Mouse (Mus musculus) neural tube, embryonic 12.5 days (tissue): ENCODE measurements at regions not wholly inside any gene's neighbourhood (a gene's known extent, or its start where the extent isn't known, plus 50 kb on each side); places are given as distances from the start of the nearest gene placed in this dataset.

Source experiments
- ATAC-seq: fragments of 200-750 bp; cut with Nextera tagmentation; 2 replicates; pipeline ENCODE4 v1.8.0; 2017; ENCODE audit warnings: low read depth, mild to moderate bottlenecking, moderate TSS enrichment, moderate library complexity; ENCODE audit not compliant: low FRiP score
- H3K27ac ChIP-seq: fragments of 300-500 bp; sonication (generic); 2 replicates; pipeline ENCODE4 v1.5.1; 2016
- H3K27me3 ChIP-seq: fragments of 300-500 bp; sonication (generic); replicated peaks from 2 replicates; pipeline ENCODE4 v1.6.1; 2016; ENCODE audit warnings: mild to moderate bottlenecking
- H3K36me3 ChIP-seq: fragments of 300-500 bp; sonication (generic); 2 replicates; pipeline ENCODE4 v1.6.1; 2016; ENCODE audit warnings: mild to moderate bottlenecking
- H3K4me1 ChIP-seq: fragments of 300-500 bp; sonication (generic); 2 replicates; pipeline ENCODE4 v1.6.1; 2016
- H3K4me2 ChIP-seq: fragments of 300-500 bp; sonication (generic); replicated peaks from 2 replicates; pipeline ENCODE4 v1.6.1; 2016; ENCODE audit warnings: mild to moderate bottlenecking
- H3K4me3 ChIP-seq: fragments of 300-500 bp; sonication (generic); 2 replicates; pipeline ENCODE4 v1.5.1; 2016
- H3K9ac ChIP-seq: fragments of 300-500 bp; sonication (generic); 2 replicates; pipeline ENCODE4 v1.6.1; 2016; ENCODE audit warnings: mild to moderate bottlenecking
- H3K9me3 ChIP-seq: fragments of 300-500 bp; sonication (generic); 2 replicates; pipeline ENCODE4 v1.6.1; 2016; ENCODE audit warnings: mild to moderate bottlenecking
- WGBS: fragments of 180-500 bp; shearing (Covaris S2); methylation state at CpG from one replicate; pipeline ENCODE4 v1.1.7; 2016; 5-methylcytosine and 5-hydroxymethylcytosine counted together

- Histone ChIP-seq H3K9me3 (no peaks in the 10 kb centered on the region), H3K4me1 (no peaks in the 10 kb centered on the region), H3K4me3 (no peak overlapping the region), H3K9ac (no peak overlapping the region), H3K4me2 (no peak overlapping the region), H3K27ac (no peak overlapping the region), H3K36me3 (no peaks in the 10 kb centered on the region), H3K27me3 (no peaks in the 10 kb centered on the region)
- ATAC-seq = no peak
- WGBS = 90% methylated on average over 7 of the region's 7 CpGs
Observed at GRCm38 (mm10) chr2:148520291-148520690, 76.9 kb upstream of the Cd93 start.

DNA sequence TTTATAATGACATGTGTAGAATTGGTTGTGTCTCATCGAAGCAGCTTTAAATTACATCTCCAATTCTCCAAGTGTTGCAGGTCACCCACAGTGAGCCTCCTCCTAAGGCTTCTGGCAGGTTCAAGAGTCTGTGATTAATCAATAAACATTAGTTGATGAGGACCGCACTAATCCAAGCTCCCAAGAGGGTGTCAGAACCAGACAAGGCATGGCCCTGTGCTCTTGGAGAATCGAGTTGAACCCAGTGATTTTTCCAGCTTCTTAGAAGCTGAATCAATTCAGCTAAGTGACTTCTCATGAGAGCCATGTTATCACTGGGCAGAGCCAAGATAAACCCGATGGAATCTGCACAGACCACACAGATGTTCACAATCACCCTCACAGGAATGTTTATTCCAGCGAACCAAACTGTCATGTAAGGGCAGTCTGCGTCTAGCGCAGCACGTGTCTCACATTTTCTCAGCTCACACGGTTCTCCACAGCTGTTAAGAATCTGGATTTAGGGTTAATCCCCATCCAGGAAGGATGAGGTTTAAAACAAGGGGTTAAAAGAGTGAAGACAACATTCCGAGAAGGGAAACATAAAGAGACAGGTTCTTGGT lies 76.4 kb upstream of the Cd93 start:
- no peaks in the 10 kb centered on the region for H3K27me3 ChIP-seq
- H3K4me1 ChIP-seq = no peaks in the 10 kb centered on the region
- H3K4me3 ChIP-seq = no peak overlapping the region
- no peak overlapping the region for H3K4me2 ChIP-seq
- no peak overlapping the region for H3K9ac ChIP-seq
- no peak overlapping the region for H3K27ac ChIP-seq
- ATAC-seq = no peak
- no peaks in the 10 kb centered on the region for H3K36me3 ChIP-seq
- no peaks in the 10 kb centered on the region for H3K9me3 ChIP-seq
- 76% methylated on average over 10 of the region's 10 CpGs for WGBS

DNA sequence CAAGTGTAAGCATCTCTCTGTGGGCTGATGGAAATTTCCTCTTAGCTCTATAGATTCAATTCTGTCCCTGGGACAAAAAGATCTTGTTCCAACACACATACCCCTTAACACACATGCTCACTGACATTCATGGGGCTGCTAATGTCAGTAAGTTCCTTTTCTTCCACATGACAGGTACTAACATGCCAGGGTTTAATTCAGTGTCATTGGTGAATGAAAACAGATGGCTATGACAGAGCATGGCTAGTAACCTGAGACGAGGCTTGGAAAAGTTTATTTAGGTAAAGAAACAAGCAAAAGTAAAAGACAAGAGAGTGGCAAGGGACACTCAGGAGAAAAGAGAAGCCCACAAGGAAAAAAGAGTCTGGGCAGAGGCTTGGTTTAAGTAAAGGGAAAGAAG lies 74.5 kb upstream of the Cd93 start:
- no peak overlapping the region for H3K27ac ChIP-seq
- H3K9me3 ChIP-seq = no peaks in the 10 kb centered on the region
- no peak overlapping the region for H3K4me3 ChIP-seq
- no peak for ATAC-seq
- H3K9ac ChIP-seq = no peak overlapping the region
- WGBS = 65% methylated on average over 1 of the region's 1 CpGs
- H3K36me3 ChIP-seq = no peaks in the 10 kb centered on the region
- H3K27me3 ChIP-seq = no peaks in the 10 kb centered on the region
- H3K4me2 ChIP-seq = no peak overlapping the region
- no peaks in the 10 kb centered on the region for H3K4me1 ChIP-seq

DNA sequence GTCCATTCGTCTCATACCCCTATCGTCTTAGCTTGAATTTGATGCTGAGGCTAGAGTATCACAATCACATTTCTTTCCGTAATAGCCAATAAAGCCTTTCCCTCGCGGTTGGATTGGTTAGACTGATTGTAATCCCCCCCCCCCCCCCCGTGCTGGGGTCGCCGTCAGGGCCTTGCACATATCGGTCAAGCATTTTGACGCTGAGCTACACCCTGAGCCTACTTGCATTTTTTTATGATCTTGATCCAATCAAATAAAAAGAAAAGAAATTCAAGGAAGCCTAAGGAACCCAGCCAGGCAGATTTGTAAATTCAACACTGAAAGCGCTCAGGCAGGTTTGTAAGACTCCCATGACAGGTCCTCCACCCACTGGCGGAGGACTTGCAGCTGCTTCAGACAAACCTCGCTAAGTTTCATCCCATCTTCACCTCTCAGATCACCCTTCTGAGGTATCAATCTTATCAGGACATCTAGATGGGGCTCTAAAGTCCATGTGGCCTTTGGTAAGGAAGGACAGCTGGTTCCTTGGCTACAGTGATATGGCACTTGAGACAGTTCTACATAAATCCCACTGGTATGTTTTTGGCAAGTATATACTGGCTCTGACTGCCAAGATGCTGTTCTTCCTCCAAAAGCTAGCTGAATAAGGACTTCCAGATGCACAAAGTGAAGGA lies 66.8 kb upstream of the Cd93 start:
- Histone ChIP-seq H3K9ac (no peak overlapping the region), H3K4me2 (no peak overlapping the region)
- WGBS = 84% methylated on average over 13 of the region's 13 CpGs

DNA sequence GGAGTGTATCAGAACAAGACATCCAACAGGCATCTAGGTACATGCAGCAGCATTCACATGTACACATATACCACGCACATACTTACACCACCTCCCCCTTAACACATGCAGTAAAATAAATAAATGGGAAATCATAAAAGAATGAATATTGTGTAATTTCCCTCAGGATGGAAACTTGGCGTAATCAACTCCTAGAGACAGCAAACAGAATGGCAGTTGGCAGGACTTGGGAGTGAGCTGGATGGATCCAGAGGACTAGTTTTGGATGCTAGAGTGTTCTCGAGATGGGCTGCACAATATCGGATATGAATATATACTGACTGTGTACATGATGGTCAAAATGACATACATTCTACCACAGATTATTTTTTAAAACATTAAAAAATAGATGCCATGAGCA lies 66.0 kb upstream of the Cd93 start:
- Histone ChIP-seq H3K27ac (no peak overlapping the region), H3K27me3 (no peaks in the 10 kb centered on the region), H3K4me1 (no peaks in the 10 kb centered on the region), H3K9ac (no peak overlapping the region), H3K9me3 (no peaks in the 10 kb centered on the region), H3K36me3 (no peaks in the 10 kb centered on the region), H3K4me3 (no peak overlapping the region), H3K4me2 (no peak overlapping the region)
- ATAC-seq = no peak
- WGBS = 94% methylated on average over 4 of the region's 4 CpGs

More for the DNA sequence above, 66.8 kb upstream of the Cd93 start:
- no peaks in the 10 kb centered on the region for H3K9me3 ChIP-seq
- no peak overlapping the region for H3K4me3 ChIP-seq
- no peaks in the 10 kb centered on the region for H3K36me3 ChIP-seq
- no peaks in the 10 kb centered on the region for H3K4me1 ChIP-seq
- ATAC-seq = no peak
- H3K27ac ChIP-seq = no peak overlapping the region
- H3K27me3 ChIP-seq = no peaks in the 10 kb centered on the region

- no peak overlapping the region for H3K27ac ChIP-seq
- H3K27me3 ChIP-seq = no peaks in the 10 kb centered on the region
- H3K4me1 ChIP-seq = no peaks in the 10 kb centered on the region
- no peak overlapping the region for H3K4me3 ChIP-seq
- no peaks in the 10 kb centered on the region for H3K9me3 ChIP-seq
- ATAC-seq = no peak
- no peaks in the 10 kb centered on the region for H3K36me3 ChIP-seq
- H3K9ac ChIP-seq = no peak overlapping the region
- H3K4me2 ChIP-seq = no peak overlapping the region
Observed at GRCm38 (mm10) chr2:148507523-148507922, 64.2 kb upstream of the Cd93 start.

DNA sequence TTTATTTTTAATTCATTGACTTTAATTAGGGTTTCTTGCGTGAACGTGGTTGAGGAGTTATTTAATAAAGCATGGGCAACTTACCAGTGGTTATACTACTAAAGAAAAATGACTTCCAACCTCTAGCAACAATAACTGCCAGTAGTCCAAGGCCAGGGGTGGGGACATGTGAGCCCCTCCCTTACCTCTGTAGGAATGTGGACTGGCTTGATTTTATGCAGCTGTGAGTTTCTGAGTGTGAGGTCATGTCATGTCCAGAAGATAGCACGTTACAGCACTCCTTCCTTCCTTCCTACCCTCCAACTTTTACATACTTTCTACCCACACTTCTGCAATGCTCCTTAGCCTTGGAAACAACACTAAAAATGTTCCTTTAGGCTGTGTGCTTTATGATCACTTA lies 63.6 kb upstream of the Cd93 start:
- H3K27me3 ChIP-seq = no peaks in the 10 kb centered on the region
- H3K36me3 ChIP-seq = no peaks in the 10 kb centered on the region
- H3K9me3 ChIP-seq = no peaks in the 10 kb centered on the region
- H3K4me3 ChIP-seq = no peak overlapping the region
- H3K9ac ChIP-seq = no peak overlapping the region
- H3K4me2 ChIP-seq = no peak overlapping the region
- no peaks in the 10 kb centered on the region for H3K4me1 ChIP-seq
- H3K27ac ChIP-seq = no peak overlapping the region
- ATAC-seq = no peak
- WGBS = 85% methylated on average over 3 of the region's 3 CpGs

GRCm38 (mm10) chr2:148505651-148506050 lies 62.3 kb upstream of the Cd93 start:
- 88% methylated on average over 3 of the region's 3 CpGs for WGBS
- no peaks in the 10 kb centered on the region for H3K9me3 ChIP-seq
- no peaks in the 10 kb centered on the region for H3K27me3 ChIP-seq
- no peaks in the 10 kb centered on the region for H3K36me3 ChIP-seq
- ATAC-seq = no peak
- H3K4me3 ChIP-seq = no peak overlapping the region
- H3K27ac ChIP-seq = no peak overlapping the region
- no peak overlapping the region for H3K9ac ChIP-seq
- H3K4me1 ChIP-seq = no peaks in the 10 kb centered on the region
- no peak overlapping the region for H3K4me2 ChIP-seq

DNA sequence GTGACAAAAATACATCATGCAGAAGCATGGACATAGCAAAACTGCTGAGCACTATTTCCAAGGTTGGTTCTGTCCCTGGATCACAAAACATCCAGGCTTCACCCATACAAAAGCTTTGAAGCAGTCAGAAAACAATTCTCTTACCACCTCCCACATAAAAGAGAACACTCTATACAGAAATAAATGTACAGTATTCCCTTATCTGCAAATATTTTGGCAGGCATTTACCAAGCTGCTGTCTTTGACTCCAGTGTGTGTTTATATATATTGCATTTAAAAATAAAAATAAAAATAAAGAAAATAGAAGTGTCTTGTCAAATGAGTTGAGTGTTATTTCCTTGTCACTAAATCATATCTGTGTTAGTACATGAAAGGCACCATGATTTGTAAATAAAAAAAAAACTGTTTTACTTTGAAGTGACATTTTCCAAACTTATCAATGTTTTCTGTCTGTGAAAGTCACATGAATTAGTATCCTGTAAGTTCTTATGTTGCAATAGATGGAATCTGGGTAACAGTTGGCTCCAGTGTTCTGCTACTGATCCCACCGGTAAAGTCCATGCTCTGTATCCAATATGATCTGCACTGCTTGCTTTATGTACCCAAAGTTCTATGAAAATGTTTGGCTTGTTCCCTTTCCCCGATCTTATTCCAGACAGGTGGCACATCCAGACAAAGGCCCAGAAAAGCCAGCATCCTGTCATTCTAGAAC lies 59.9 kb upstream of the Cd93 start:
- no peak for ATAC-seq
- WGBS = 93% methylated on average over 2 of the region's 2 CpGs
- Histone ChIP-seq H3K9me3 (no peaks in the 10 kb centered on the region), H3K36me3 (no peaks in the 10 kb centered on the region), H3K4me3 (no peak overlapping the region), H3K9ac (no peak overlapping the region), H3K27me3 (no peaks in the 10 kb centered on the region), H3K27ac (no peak overlapping the region), H3K4me2 (no peak overlapping the region), H3K4me1 (no peaks in the 10 kb centered on the region)

GRCm38 (mm10) chr2:148502321-148502720 lies 59.0 kb upstream of the Cd93 start:
- H3K4me2 ChIP-seq = no peak overlapping the region
- H3K36me3 ChIP-seq = no peaks in the 10 kb centered on the region
- H3K9ac ChIP-seq = no peak overlapping the region
- no peaks in the 10 kb centered on the region for H3K27me3 ChIP-seq
- no peak overlapping the region for H3K4me3 ChIP-seq
- no peak overlapping the region for H3K27ac ChIP-seq
- no peaks in the 10 kb centered on the region for H3K4me1 ChIP-seq
- 69% methylated on average over 2 of the region's 2 CpGs for WGBS
- no peak for ATAC-seq
- no peaks in the 10 kb centered on the region for H3K9me3 ChIP-seq

GRCm38 (mm10) chr2:148500235-148500936 lies 57.0 kb upstream of the Cd93 start:
- Histone ChIP-seq H3K27ac (no peak overlapping the region), H3K4me3 (no peak overlapping the region), H3K9ac (no peak overlapping the region), H3K9me3 (no peaks in the 10 kb centered on the region), H3K4me2 (no peak overlapping the region), H3K36me3 (no peaks in the 10 kb centered on the region), H3K4me1 (no peaks in the 10 kb centered on the region), H3K27me3 (no peaks in the 10 kb centered on the region)
- no peak for ATAC-seq
- 84% methylated on average over 6 of the region's 6 CpGs for WGBS

DNA sequence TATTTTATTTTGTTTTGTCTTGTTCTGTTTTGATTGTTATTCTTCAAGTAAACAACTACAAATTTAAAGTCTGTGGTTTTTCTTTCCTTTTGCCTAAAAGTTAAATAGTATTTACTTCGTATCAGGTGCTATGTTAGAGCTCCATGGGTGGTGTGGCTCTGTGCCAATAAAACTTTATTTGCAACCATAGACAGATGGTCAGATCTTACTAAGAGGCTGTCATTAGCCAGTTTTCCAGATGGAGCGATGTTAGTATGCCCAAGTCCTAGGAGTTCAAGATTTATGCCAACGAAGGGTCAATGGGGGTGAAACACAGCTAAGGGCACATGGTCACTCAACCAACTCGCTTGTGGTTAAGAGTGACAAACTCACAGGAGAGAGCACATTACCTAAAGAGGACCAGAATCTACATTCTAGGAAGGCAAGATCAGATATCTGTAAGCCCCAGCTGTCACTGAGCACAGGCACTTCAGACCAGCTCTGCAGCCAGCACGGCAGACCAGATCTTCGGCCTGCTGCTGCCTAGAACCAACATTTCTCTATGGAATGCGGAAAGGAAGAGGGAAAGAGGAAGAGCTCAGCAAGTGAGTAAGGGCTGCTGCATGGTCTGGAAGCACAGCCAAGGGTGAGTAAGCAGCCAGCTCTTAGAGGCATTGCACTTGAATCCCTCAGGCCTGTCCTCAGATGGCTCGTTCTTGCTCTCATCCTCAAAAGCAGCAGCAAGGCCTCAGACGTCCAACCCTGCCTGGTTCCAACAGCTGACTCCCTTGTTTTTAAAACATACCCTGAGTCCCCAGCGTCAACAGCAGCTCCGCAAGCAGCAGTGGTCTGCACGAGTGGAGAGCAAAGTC lies 54.3 kb upstream of the Cd93 start:
- no peak overlapping the region for H3K27ac ChIP-seq
- H3K4me1 ChIP-seq = no peaks in the 10 kb centered on the region
- no peaks in the 10 kb centered on the region for H3K27me3 ChIP-seq
- no peak for ATAC-seq
- H3K4me3 ChIP-seq = no peak overlapping the region
- no peaks in the 10 kb centered on the region for H3K36me3 ChIP-seq
- 77% methylated on average over 12 of the region's 12 CpGs for WGBS
- no peaks in the 10 kb centered on the region for H3K9me3 ChIP-seq
- no peak overlapping the region for H3K4me2 ChIP-seq
- no peak overlapping the region for H3K9ac ChIP-seq
